Mouse (Mus musculus): ENCODE results near the gene Urad. TPM values are rescaled to one million over a fixed set of nuclear protein-coding genes. Genes with fewer than 3 reads are reported as not detected.

Gene Urad
- polyA plus RNA-seq, 1 experiment from 2014 or later = not detected

DNA sequence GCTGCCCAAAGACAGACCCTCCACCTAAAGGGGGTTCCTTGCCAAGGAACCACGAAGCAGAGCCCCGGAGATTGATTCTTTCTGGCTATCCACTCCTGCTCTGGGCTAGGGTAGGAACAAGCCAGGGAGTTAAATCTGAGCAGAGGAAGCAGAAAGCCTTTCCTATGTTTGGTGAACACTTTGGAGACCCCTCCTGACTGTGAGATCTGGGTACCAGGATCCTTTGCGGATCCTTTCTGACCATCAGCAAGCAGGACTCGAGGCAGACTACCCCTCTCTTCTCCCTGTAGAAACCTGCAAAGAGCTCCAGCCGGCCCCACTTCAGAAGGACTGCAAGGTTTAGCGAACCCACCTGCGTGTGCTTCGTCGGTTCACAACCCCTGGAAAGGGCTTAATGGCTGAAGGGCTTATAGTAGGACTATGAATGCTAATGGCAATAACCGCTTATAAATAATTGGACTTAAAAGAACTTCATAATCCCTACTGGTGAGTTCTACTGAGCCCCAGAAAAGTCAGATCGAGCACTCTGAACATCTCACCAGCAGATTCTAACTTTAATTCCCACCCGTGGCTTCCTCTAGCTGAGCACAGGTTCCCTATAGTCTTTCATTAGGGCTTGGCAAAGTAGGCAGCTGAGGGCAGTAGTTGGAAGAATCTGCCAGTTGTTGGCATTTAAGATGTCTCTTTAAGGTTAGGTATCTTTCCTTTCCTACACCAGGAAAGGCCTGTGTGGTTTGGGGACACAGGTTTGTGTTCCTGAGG is 50.0 kb downstream of the Urad start:
- Histone ChIP-seq H3K9ac (ENCODE audit: low read length) (no peak overlapping the region), H3K4me1 (replicated peaks; ENCODE audit: control insufficient read depth, insufficient read depth, low read length) (no peaks in the 10 kb centered on the region), H3K4me2 (ENCODE audit: low read depth, low read length, severe bottlenecking) (no peak overlapping the region), H3K27ac (ENCODE audit: low read depth, low read length) (no peak overlapping the region), H3K27me3 (ENCODE audit: control insufficient read depth, insufficient read depth, low read length) (peaks cover 94% of the 10 kb centered on the region), H3K36me3 (ENCODE audit: control insufficient read depth, insufficient read depth, low read length) (no peaks in the 10 kb centered on the region), H3K9me3 (ENCODE audit: control insufficient read depth, low read length) (no peaks in the 10 kb centered on the region), H3K4me3 (ENCODE audit: low read depth, low read length) (no peak overlapping the region)
- under 1% methylated on average over 12 of the region's 12 CpGs for WGBS
- ATAC-seq (replicated peaks; ENCODE audit: low FRiP score) (no peak), DNase-seq (ENCODE audit: low spot score) (peak; percentile 53)

DNA sequence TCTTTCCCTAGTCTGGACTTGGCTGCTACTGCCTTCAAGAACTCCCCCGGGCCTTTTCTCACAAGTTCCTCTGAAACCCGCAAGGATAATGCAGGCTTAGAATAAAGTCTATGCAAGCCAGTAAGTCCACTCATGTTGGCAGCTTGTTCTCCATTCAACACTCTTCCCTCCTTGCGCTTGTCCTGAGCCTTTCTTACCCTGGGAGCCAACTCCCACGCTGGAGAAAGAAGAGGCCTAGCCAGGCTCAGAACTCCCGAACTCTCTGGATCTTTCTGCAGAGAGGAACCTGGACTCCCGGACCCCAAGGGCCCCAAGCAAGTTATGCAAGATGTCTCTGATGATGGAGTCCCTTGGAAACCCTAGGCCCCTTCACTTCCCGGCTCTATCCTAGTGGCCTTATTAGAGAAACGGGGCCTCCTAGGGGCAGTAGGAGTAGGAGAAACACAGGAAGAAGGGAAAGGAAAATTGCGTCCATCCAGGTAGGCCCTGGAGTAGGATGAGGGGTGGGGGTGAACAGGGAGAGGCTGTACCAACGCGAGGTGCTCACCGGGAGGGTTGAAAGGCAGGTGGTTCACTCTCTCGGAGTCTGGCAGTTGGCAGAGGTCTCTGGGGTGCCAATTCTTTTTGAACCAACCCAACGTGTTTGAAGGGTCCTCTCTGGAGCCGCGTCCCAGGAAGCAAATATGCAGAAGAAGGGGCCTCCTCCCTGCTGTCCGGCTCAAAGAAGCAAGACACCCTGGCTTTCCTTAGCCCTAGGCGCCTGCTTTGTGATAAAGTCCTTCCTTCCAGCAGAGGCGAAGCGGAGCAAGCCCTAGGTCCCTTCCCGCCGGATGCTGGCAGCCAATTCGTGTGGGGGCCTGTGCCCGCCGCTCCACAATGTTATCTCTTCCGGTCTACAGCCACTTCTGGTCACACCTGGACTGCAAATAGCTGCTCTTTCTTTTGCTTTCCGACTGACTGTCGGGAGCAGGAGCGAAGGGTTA is 51.3 kb downstream of the Urad start:
- Histone ChIP-seq H3K27ac (ENCODE audit: low read depth, low read length) (no peak overlapping the region), H3K4me3 (ENCODE audit: low read depth, low read length) (no peak overlapping the region), H3K27me3 (ENCODE audit: control insufficient read depth, insufficient read depth, low read length) (peaks cover 94% of the 10 kb centered on the region), H3K4me2 (ENCODE audit: low read depth, low read length, severe bottlenecking) (no peak overlapping the region), H3K9ac (ENCODE audit: low read length) (no peak overlapping the region), H3K36me3 (ENCODE audit: control insufficient read depth, insufficient read depth, low read length) (no peaks in the 10 kb centered on the region), H3K9me3 (ENCODE audit: control insufficient read depth, low read length) (no peaks in the 10 kb centered on the region), H3K4me1 (replicated peaks; ENCODE audit: control insufficient read depth, insufficient read depth, low read length) (no peaks in the 10 kb centered on the region)
- no peak for ATAC-seq (replicated peaks; ENCODE audit: low FRiP score)
- WGBS = 2% methylated on average over 29 of the region's 29 CpGs
- no peak for DNase-seq (ENCODE audit: low spot score)

DNA sequence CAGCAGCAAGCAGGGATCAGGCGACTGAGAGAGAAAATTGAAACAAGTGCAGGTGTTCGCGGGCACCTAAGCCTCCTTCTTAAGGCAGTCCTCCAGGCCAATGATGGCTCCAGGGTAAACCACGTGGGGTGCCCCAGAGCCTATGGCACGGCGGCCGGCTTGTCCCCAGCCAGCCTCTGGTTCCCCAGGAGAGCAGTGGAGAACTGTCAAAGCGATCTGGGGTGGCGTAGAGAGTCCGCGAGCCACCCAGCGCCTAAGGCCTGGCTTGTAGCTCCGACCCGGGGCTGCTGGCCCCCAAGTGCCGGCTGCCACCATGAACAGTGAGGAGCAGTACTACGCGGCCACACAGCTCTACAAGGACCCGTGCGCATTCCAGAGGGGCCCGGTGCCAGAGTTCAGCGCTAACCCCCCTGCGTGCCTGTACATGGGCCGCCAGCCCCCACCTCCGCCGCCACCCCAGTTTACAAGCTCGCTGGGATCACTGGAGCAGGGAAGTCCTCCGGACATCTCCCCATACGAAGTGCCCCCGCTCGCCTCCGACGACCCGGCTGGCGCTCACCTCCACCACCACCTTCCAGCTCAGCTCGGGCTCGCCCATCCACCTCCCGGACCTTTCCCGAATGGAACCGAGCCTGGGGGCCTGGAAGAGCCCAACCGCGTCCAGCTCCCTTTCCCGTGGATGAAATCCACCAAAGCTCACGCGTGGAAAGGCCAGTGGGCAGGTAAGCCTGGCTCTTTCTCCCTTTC is 52.1 kb downstream of the Urad start, which contains the start of gene Pdx1:
Gene Pdx1 (plus strand): TSS at position 34 of the 747 bp plus-strand sequence.
- under 1% methylated on average over 44 of the region's 44 CpGs for WGBS
- 0 out of 2 replicates have a peak, but pooled peaks have one; percentile 53 for ATAC-seq (replicated peaks; ENCODE audit: low FRiP score)
- no peaks in the 10 kb centered on the region for H3K4me1 ChIP-seq (replicated peaks; ENCODE audit: control insufficient read depth, insufficient read depth, low read length)
- no peaks in the 10 kb centered on the region for H3K9me3 ChIP-seq (ENCODE audit: control insufficient read depth, low read length)
- no peaks in the 10 kb centered on the region for H3K36me3 ChIP-seq (ENCODE audit: control insufficient read depth, insufficient read depth, low read length)
- H3K27me3 ChIP-seq (ENCODE audit: control insufficient read depth, insufficient read depth, low read length) = peaks cover 93% of the 10 kb centered on the region
- no peak within 1 kb of the TSS for H3K27ac ChIP-seq (ENCODE audit: low read depth, low read length)
- H3K4me3 ChIP-seq (ENCODE audit: low read depth, low read length) = no peak within 1 kb of the TSS
- no peak within 1 kb of the TSS for H3K4me2 ChIP-seq (ENCODE audit: low read depth, low read length, severe bottlenecking)
- DNase-seq (ENCODE audit: low spot score) = peak; percentile 63
- H3K9ac ChIP-seq (ENCODE audit: low read length) = no peak within 1 kb of the TSS

GRCm38 (mm10) chr5:147269371-147269770 is 52.9 kb downstream of the Urad start:
- ATAC-seq (replicated peaks; ENCODE audit: low FRiP score) (no peak), DNase-seq (ENCODE audit: low spot score) (no peak)
- Histone ChIP-seq H3K36me3 (ENCODE audit: control insufficient read depth, insufficient read depth, low read length) (no peaks in the 10 kb centered on the region), H3K9ac (ENCODE audit: low read length) (no peak overlapping the region), H3K27me3 (ENCODE audit: control insufficient read depth, insufficient read depth, low read length) (peaks cover 86% of the 10 kb centered on the region), H3K9me3 (ENCODE audit: control insufficient read depth, low read length) (no peaks in the 10 kb centered on the region), H3K4me3 (ENCODE audit: low read depth, low read length) (no peak overlapping the region), H3K4me2 (ENCODE audit: low read depth, low read length, severe bottlenecking) (no peak overlapping the region), H3K4me1 (replicated peaks; ENCODE audit: control insufficient read depth, insufficient read depth, low read length) (no peaks in the 10 kb centered on the region), H3K27ac (ENCODE audit: low read depth, low read length) (no peak overlapping the region)
- 5% methylated on average over 6 of the region's 6 CpGs for WGBS

- Histone ChIP-seq H3K9me3 (ENCODE audit: control insufficient read depth, low read length) (no peaks in the 10 kb centered on the region), H3K4me2 (ENCODE audit: low read depth, low read length, severe bottlenecking) (no peak overlapping the region), H3K4me1 (replicated peaks; ENCODE audit: control insufficient read depth, insufficient read depth, low read length) (no peaks in the 10 kb centered on the region), H3K27ac (ENCODE audit: low read depth, low read length) (no peak overlapping the region), H3K36me3 (ENCODE audit: control insufficient read depth, insufficient read depth, low read length) (no peaks in the 10 kb centered on the region), H3K4me3 (ENCODE audit: low read depth, low read length) (no peak overlapping the region), H3K9ac (ENCODE audit: low read length) (no peak overlapping the region), H3K27me3 (ENCODE audit: control insufficient read depth, insufficient read depth, low read length) (peaks cover 81% of the 10 kb centered on the region)
- no peak for DNase-seq (ENCODE audit: low spot score)
- ATAC-seq (replicated peaks; ENCODE audit: low FRiP score) = no peak
- WGBS = 3% methylated on average over 8 of the region's 8 CpGs
Observed at GRCm38 (mm10) chr5:147268728-147269127, 53.5 kb downstream of the Urad start.

GRCm38 (mm10) chr5:147267434-147267833 is 54.8 kb downstream of the Urad start:
- WGBS = 8% methylated on average over 6 of the region's 6 CpGs
- no peak overlapping the region for H3K9ac ChIP-seq (ENCODE audit: low read length)
- DNase-seq (ENCODE audit: low spot score) (no peak), ATAC-seq (replicated peaks; ENCODE audit: low FRiP score) (no peak)
- H3K9me3 ChIP-seq (ENCODE audit: control insufficient read depth, low read length) = no peaks in the 10 kb centered on the region
- H3K4me1 ChIP-seq (replicated peaks; ENCODE audit: control insufficient read depth, insufficient read depth, low read length) = no peaks in the 10 kb centered on the region
- H3K4me3 ChIP-seq (ENCODE audit: low read depth, low read length) = no peak overlapping the region
- no peak overlapping the region for H3K4me2 ChIP-seq (ENCODE audit: low read depth, low read length, severe bottlenecking)
- H3K27me3 ChIP-seq (ENCODE audit: control insufficient read depth, insufficient read depth, low read length) = peaks cover 70% of the 10 kb centered on the region
- H3K36me3 ChIP-seq (ENCODE audit: control insufficient read depth, insufficient read depth, low read length) = no peaks in the 10 kb centered on the region
- H3K27ac ChIP-seq (ENCODE audit: low read depth, low read length) = no peak overlapping the region

Small RNA genes lying within 50 kb of the gene (microRNA-seq; reads per million reads assigned to microRNA genes)
- not detected for gene Mir7k (ENCODE audit: insufficient number of aligned reads)

Other genes with a start within 250 kb of the Urad start
- 9.7 and 9.9 TPM in 2 replicates for gene Lnx2, start 245.9 kb downstream of the Urad start, polyA plus RNA-seq (2014; fragmentation: Nextera tagmentation; extraction: Ambion mirVana)
- gene Polr1d, start 245.4 kb downstream of the Urad start, polyA plus RNA-seq (2014; fragmentation: Nextera tagmentation; extraction: Ambion mirVana) = 110 and 115 TPM in 2 replicates
- gene Gsx1, start 133.7 kb downstream of the Urad start, polyA plus RNA-seq (2014; fragmentation: Nextera tagmentation; extraction: Ambion mirVana) = 8.9 and 10.6 TPM in 2 replicates
- not detected in 2 replicates for gene Pdx1, start 52.5 kb downstream of the Urad start, polyA plus RNA-seq (2014; fragmentation: Nextera tagmentation; extraction: Ambion mirVana)
- not detected in 2 replicates for gene Cdx2, start 15.2 kb downstream of the Urad start, polyA plus RNA-seq (2014; fragmentation: Nextera tagmentation; extraction: Ambion mirVana)
- 0.08 TPM in 1 of 2 replicates, not detected in the other for gene Flt3, start 78.0 kb upstream of the Urad start, polyA plus RNA-seq (2014; fragmentation: Nextera tagmentation; extraction: Ambion mirVana)
- gene Pan3, start 107.7 kb upstream of the Urad start, polyA plus RNA-seq (2014; fragmentation: Nextera tagmentation; extraction: Ambion mirVana) = 57.9 and 59.3 TPM in 2 replicates